Mouse (Mus musculus): Measurements from ENCODE around the gene Abhd14a.

The Abhd14a gene

GRCm38 (mm10) chr9:106469776-106470175 lies 22.3 kb upstream of the Abhd14a start:
- DNase-seq (ENCODE audit: low read depth, low spot score), result no peak

DNA sequence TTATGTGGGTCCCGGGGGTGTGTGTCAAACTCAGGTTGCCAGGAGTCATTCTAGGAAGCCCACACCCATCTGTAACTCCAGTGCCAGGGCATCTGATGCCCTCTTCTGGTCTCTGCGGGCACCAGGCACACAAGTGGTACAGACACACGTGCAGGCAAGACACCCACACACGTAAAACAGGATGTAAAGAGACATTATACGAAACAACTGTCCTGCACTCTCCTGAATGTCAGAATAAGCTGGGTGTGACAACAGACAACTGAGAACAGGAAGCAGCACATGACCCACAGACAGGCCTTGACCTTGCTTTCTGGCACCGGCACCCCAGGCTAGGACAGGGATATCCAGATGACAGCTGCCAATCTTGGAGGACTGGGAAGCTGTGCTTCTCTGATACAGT lies 21.8 kb upstream of the Abhd14a start:
- no peak for DNase-seq (ENCODE audit: low read depth, low spot score)

DNA sequence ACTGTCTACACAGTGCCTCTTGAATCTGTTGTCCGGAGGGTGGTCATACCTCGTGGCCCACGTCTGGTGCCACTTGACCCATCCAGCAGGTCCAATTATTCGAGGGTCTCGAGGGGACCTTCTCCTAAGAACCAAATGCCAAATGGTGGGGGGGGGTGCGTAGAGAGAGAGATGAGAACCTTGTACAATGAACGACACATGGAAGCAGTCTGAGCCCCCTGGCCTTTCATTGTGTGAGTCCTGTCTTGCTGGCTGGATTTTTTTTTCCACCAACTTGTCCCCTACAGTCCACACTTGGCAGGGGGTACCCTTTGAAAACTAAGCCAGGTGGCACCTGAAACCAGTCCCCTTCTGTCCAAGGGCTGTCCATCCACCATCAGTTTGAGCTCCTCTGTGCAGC lies 20.3 kb upstream of the Abhd14a start:
- DNase-seq (ENCODE audit: low read depth, low spot score), result no peak

DNA sequence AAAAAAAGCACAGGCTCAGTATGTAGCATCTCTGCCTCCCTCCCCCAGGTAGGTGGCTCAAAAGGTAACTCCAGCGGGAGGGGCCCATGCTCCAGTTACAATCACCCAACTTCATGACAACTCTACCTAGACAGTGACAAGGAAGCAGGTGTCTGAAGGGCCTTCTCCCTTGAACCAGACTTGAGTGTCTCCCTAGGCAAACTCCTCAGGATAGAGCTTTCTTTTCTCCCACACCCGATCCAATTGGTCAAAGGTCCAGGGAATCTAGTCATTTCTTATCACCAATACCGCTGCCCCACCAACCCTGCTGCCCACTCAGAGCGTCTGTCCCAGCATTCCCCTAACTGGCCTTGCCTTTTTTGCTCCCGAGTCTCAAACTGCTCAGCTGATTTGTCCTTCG lies 19.2 kb upstream of the Abhd14a start:
- no peak for DNase-seq (ENCODE audit: low read depth, low spot score)

DNA sequence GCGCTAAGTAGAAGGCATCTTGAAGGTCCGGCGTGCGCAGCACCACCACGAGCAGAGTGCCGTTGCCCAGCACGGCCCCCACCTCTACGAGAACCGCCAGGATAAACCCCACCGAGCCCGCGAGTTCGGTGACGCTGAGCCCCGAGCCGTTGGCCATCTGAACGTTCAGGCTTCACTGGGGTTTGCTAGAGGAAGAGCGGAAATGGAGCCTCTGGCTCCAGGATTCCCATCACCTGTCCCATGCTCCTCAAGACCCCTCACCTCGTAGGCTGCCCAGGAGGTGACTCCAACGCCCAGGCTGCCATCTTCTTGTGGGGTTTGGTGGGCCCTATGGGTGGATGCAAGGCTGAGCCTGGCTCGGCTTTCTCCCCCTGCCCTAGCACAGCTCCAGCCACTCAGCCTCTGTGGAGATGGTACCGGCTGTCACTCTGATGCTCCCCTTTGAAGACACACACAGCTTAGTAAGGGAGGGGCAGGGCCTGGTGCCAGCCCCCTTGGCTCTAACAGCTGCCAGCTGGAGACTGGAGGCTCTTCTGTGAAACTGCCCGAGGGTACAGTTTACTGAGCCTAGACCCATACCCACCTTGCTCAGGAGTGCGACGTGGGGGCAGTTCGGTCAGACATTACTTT lies 18.2 kb upstream of the Abhd14a start, which contains the start of gene Gpr62:
Gene Gpr62 (minus strand): TSS at position 368 of the 630 bp plus-strand sequence.
- DNase-seq (ENCODE audit: low read depth, low spot score), result no peak

- DNase-seq (ENCODE audit: low read depth, low spot score), result no peak
Measured at GRCm38 (mm10) chr9:106464751-106465541, 17.5 kb upstream of the Abhd14a start.

GRCm38 (mm10) chr9:106463122-106464063 lies 15.9 kb upstream of the Abhd14a start:
- DNase-seq (ENCODE audit: low read depth, low spot score), result no peak

DNA sequence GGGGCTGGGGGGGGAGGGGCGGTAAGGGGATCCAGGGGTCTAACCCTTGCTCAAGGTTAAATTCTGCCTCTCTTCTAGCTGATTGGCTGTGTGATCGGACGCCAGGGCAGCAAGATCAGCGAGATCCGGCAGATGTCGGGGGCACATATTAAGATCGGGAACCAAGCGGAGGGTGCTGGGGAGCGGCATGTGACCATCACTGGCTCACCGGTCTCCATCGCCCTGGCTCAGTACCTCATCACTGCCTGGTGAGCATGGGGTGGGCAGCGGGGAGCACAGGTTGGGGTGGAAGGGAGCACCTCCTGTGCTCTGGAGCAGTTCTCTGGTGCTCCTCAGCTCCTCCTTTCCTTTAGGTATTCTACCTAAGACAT lies 14.9 kb upstream of the Abhd14a start:
- DNase-seq (ENCODE audit: low read depth, low spot score), result no peak

GRCm38 (mm10) chr9:106461641-106462429 lies 14.4 kb upstream of the Abhd14a start:
- no peak for DNase-seq (ENCODE audit: low read depth, low spot score)

GRCm38 (mm10) chr9:106461026-106461415 lies 13.5 kb upstream of the Abhd14a start:
- DNase-seq (ENCODE audit: low read depth, low spot score), result no peak

DNA sequence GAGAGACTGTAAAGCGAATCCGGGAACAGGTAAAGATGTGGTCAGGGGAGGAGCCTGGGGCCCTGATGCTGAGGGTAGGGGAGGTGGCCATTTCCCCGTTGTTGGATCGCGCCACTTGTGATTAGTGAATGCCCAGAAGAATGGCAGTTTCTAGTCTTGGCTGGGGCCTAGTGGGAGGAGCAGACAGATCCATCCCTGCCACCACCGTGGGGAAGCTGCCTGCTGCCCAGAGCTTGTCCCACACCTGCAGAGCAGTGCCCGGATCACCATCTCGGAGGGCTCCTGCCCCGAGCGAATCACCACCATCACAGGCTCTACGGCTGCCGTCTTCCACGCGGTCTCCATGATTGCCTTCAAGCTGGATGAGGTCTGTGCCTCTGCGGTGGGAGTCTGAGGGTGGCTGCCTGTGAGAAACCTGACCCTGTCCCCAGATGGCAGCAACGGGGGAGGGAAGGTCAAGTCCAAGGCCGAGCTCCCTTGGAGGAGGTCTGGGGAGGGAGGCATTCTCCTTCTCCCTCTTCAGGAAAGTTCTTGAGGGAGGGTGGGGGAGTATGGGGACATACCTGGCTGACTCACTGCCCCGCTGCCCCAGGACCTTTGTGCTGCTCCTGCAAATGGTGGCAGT lies 13.0 kb upstream of the Abhd14a start:
- DNase-seq (ENCODE audit: low read depth, low spot score), result no peak

- no peak for DNase-seq (ENCODE audit: low read depth, low spot score)
Measured at GRCm38 (mm10) chr9:106459946-106460345, 12.5 kb upstream of the Abhd14a start.

DNA sequence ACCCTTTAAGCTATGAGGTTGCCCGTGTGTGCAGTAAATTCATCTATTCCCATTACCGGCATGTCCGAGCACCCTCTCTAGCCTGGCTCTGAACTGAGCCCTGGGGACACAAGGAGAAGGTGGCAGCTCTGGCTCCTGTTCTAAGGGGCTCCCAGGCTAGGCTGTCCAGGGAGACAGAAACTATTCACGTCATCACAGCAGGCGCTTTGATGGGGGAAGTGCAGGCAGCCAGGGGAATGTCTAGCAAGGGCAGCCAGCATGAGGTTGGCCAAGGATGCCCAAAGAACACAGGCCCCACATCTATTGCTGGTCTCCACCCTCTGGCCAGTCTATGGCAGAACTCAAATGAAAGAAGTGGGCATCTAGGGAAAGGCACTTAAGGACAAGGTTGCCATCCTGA lies 10.4 kb upstream of the Abhd14a start:
- no peak for DNase-seq (ENCODE audit: low read depth, low spot score)

DNA sequence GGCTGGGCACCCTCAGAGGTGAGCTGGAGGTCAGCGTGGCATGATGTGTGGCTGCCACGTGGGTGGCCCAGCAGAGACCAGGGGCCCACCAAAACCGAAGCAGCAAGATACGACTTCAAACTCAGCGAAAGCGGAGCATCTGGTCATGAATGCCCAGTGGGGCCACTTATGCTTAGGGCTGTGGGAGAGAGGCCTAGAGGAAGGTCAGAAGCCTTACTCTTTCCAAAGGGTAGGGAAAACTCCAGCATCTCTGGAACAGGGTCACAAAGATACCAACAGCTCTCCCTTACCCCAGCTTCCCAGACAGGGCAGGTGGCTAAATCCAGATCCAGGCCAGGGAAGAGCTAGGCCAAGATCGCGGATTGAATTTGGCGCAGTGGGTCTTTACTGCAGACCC lies 9.7 kb upstream of the Abhd14a start:
- no peak for DNase-seq (ENCODE audit: low read depth, low spot score)

- DNase-seq (ENCODE audit: low read depth, low spot score), result no peak
Measured at GRCm38 (mm10) chr9:106456325-106457162, 9.1 kb upstream of the Abhd14a start.

DNA sequence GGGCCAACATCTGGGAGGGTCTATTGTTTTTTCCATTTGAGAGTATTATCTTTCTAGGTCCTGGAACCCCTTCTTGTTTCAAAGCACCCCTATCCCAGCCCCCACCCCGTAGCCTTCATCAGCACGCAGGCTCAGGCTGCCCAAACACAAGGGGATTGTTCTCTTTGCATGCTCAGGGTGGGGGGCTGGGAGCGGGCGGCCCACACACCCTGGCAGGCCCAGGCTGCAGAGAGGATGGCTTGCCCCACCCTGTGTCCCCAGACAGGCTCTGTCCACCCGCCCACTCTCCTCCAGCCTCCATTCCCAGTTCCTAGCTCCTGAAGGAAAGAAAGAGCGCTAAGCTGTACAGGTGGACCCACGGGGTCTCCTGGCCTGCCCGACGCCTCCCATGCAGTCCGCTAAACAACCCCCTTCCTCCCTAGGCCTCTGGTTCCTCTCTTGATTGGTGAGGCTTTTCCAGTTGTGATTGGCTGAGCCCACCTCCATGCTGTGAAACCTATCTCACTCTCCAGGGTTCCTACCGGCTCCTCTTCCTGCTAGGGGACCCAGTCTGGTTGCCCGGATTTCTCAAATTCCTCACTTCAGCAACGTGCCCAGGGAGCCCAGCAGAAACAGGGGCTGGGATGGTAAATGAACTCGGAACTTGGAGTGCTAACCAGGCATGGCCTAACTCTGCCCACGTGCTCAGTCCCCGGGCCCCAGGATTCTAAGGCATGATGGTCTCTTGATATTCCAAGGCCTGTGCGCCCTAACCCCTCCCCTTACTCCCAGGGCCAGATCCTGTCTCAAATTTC lies 7.6 kb upstream of the Abhd14a start:
- no peak for DNase-seq (ENCODE audit: low read depth, low spot score)

- no peak for DNase-seq (ENCODE audit: low read depth, low spot score)
Measured at GRCm38 (mm10) chr9:106454071-106454761, 6.7 kb upstream of the Abhd14a start.

DNA sequence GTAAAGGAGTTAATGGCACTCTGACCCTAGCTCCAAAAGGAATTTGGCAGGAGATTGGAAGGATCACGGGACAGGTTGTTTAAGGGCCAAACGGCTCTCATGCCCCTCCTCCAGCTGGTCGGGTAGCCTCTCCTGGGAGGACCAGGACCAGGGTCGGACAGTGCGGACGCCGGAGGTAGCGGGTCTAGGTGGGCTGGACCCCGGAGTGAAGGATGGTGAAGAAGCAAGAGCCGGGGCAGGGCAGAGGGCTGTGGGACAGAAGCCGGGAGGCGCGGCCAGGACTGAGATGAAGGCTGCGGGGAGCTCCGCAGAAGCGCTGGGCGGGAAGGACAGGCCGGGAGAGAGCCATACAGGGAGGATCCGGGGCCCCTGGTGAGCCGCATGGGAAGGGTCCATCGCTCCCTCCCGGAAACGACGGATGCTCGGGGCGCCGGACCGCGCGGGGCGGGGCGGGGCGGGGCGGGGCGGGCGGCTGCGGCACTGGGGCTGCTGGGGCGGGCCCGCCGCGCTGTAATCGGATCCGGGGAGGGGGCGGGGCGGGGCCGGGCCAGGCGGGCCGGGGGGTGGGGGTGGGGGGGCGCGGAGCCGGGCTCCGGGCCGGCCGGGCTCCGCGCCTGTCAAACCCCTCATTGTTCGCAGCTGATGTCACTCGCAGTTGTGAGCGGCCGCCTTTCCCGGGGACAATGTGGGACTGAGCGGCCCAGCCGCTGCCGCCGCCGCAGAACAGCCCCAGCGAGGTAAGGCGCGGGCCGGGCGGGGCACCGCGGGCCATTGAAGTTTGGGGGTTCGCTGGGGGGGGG lies 6.0 kb upstream of the Abhd14a start, which contains the start of gene Pcbp4:
Gene Pcbp4 (plus strand): TSS at position 21 of the 800 bp plus-strand sequence.
- no peak for DNase-seq (ENCODE audit: low read depth, low spot score)

All from c-Kit-negative CD71-positive TER-119-positive erythroid progenitor cells, embryonic 14.5 days (primary cell).